Mouse (Mus musculus) gastrocnemius, postnatal 14 days (tissue): ENCODE results near the gene Rpl3l. TPM values are rescaled to one million over a fixed set of nuclear protein-coding genes. Genes with fewer than 3 reads are reported as not detected.

Source experiments
- DNase-seq: peaks from one replicate; pipeline ENCODE4 v3.0.0; 2021; ENCODE audit warnings: mixed read lengths
- intact Hi-C: fragments of 180-260 bp; cut with DNase I; formaldehyde crosslinking; loops from one replicate; pipeline ENCODE4 v1.15.1; 2025; ENCODE audit warnings: low total_unique reads
- long read RNA-seq, 2 experiments: library from polyadenylated mRNA; stranded (forward); transcript quantifications; one replicate each; pipeline ENCODE4 v2.0.0; 2021
- total RNA-seq, 2 experiments: library from RNA; stranded (reverse); gene quantifications; 2 replicates each; pipeline ENCODE4 v1.2.3; 2021

Rpl3l gene
- 100 to 1,000 TPM; 781 to 864 TPM for total RNA-seq
- long read RNA-seq, experiment 1, transcript Rpl3l-202 (10 exons, 1,375 nt), result major isoform, 435 of 585 reads
- long read RNA-seq, experiment 1, partial matches to known transcripts, result 110 of 585 reads
- long read RNA-seq, experiment 1, other reads (novel, unspliced or antisense), result 37 of 585 reads
- long read RNA-seq, experiment 2, transcript Rpl3l-202 (10 exons, 1,375 nt), result major isoform, 446 of 626 reads
- long read RNA-seq, experiment 2, transcript Rpl3l-201 (7 exons, 1,033 nt), result minor isoform, 5 of 626 reads
- long read RNA-seq, experiment 2, partial matches to known transcripts, result 137 of 626 reads
- long read RNA-seq, experiment 2, other reads (novel, unspliced or antisense), result 38 of 626 reads

GRCm38 (mm10) chr17:24727618-24728017, at the start of gene Rpl3l:
Gene Rpl3l (plus strand): TSS chr17:24727820.
- intact Hi-C loops, result no loop called here
- peak; percentile 66 for DNase-seq

GRCm38 (mm10) chr17:24686514-24686913, 41.1 kb upstream of the Rpl3l start:
- intact Hi-C loops, result no loop called here
- no peak for DNase-seq

GRCm38 (mm10) chr17:24687146-24687595, 40.4 kb upstream of the Rpl3l start:
- no peak for DNase-seq
- intact Hi-C loops, result no loop called here

- intact Hi-C loops, result no loop called here
- DNase-seq, result no peak
Measured at GRCm38 (mm10) chr17:24687599-24687998, 40.0 kb upstream of the Rpl3l start.

GRCm38 (mm10) chr17:24689251-24690081, 38.2 kb upstream of the Rpl3l start, which contains the start of gene Syngr3:
Gene Syngr3 (minus strand): TSS chr17:24689955.
- DNase-seq, result no peak
- intact Hi-C loops, result no loop called here

GRCm38 (mm10) chr17:24692385-24692784, 35.2 kb upstream of the Rpl3l start:
- intact Hi-C loops, result no loop called here
- no peak for DNase-seq

- intact Hi-C loops, result no loop called here
- DNase-seq, result no peak
Measured at GRCm38 (mm10) chr17:24695326-24696010, 32.2 kb upstream of the Rpl3l start.

- intact Hi-C loops, result no loop called here
- peak; percentile 92 for DNase-seq
Measured at GRCm38 (mm10) chr17:24696011-24696697, 31.5 kb upstream of the Rpl3l start, which contains the start of the genes Gfer and Noxo1. Gene Gfer (minus strand): TSS chr17:24696156. Gene Noxo1 (plus strand): TSS chr17:24696234.

GRCm38 (mm10) chr17:24697985-24698384, 29.6 kb upstream of the Rpl3l start:
- intact Hi-C loops, result no loop called here
- no peak for DNase-seq

- DNase-seq, result no peak
- intact Hi-C loops, result no loop called here
Measured at GRCm38 (mm10) chr17:24698715-24699114, 28.9 kb upstream of the Rpl3l start.

GRCm38 (mm10) chr17:24699473-24699872, 28.1 kb upstream of the Rpl3l start:
- DNase-seq, result no peak
- intact Hi-C loops, result no loop called here

GRCm38 (mm10) chr17:24701251-24701650, 26.4 kb upstream of the Rpl3l start:
- no peak for DNase-seq
- intact Hi-C loops, result no loop called here

GRCm38 (mm10) chr17:24705821-24706220, 21.8 kb upstream of the Rpl3l start:
- no peak for DNase-seq
- intact Hi-C loops, result no loop called here

- intact Hi-C loops, result no loop called here
- DNase-seq, result peak; percentile 92
Measured at GRCm38 (mm10) chr17:24706982-24707800, 20.4 kb upstream of the Rpl3l start, which contains the start of gene Tbl3. Gene Tbl3 (minus strand): TSS chr17:24707660.

GRCm38 (mm10) chr17:24707801-24708425, 19.7 kb upstream of the Rpl3l start:
- intact Hi-C loops, result no loop called here
- no peak for DNase-seq

GRCm38 (mm10) chr17:24708646-24709045, 19.0 kb upstream of the Rpl3l start:
- no peak for DNase-seq
- intact Hi-C loops, result no loop called here

GRCm38 (mm10) chr17:24715556-24715955, 12.1 kb upstream of the Rpl3l start:
- intact Hi-C loops, result no loop called here
- no peak for DNase-seq

GRCm38 (mm10) chr17:24716166-24716682, 11.4 kb upstream of the Rpl3l start:
- peak; percentile 3 for DNase-seq
- intact Hi-C loops, result no loop called here
